Mouse (Mus musculus) embryonic facial prominence, embryonic 11.5 days (tissue): ENCODE measurements around the gene Rhbg. TPM values are rescaled to one million over a fixed set of nuclear protein-coding genes. Genes with fewer than 3 reads are reported as not detected.

Experiments used
- ATAC-seq: fragments of 200-750 bp; cut with Nextera tagmentation; replicated peaks from 2 replicates; pipeline ENCODE4 v1.8.0; 2017; ENCODE audit warnings: low read depth; ENCODE audit not compliant: insufficient number of reproducible peaks, low FRiP score, low TSS enrichment
- DNase-seq: peaks from one replicate; pipeline ENCODE4 v3.0.0-alpha.2; 2015; ENCODE audit warnings: low spot score
- H3K27ac ChIP-seq: fragments of 300-500 bp; sonication (generic); replicated peaks from 2 replicates; pipeline ENCODE4 v1.5.1; 2014; ENCODE audit warnings: mild to moderate bottlenecking, low read depth, low read length, control low read depth
- H3K27me3 ChIP-seq: fragments of 300-500 bp; sonication (generic); 2 replicates; pipeline ENCODE4 v1.6.1; 2014; ENCODE audit warnings: mild to moderate bottlenecking, low read length, moderate library complexity, mixed read lengths; ENCODE audit not compliant: control insufficient read depth, insufficient read depth
- H3K36me3 ChIP-seq: fragments of 300-500 bp; sonication (generic); replicated peaks from 2 replicates; pipeline ENCODE4 v1.6.1; 2014; ENCODE audit warnings: low read depth, mild to moderate bottlenecking, low read length, moderate library complexity, mixed read lengths; ENCODE audit not compliant: control insufficient read depth, insufficient read depth
- H3K4me1 ChIP-seq: fragments of 300-500 bp; sonication (generic); 2 replicates; pipeline ENCODE4 v1.6.1; 2014; ENCODE audit warnings: low read length, mixed read lengths; ENCODE audit not compliant: control insufficient read depth, insufficient read depth
- H3K4me2 ChIP-seq: fragments of 300-500 bp; sonication (generic); 2 replicates; pipeline ENCODE4 v1.6.1; 2014; ENCODE audit warnings: low read depth, mild to moderate bottlenecking, control low read depth, low read length, moderate library complexity
- H3K4me3 ChIP-seq: fragments of 300-500 bp; sonication (generic); 2 replicates; pipeline ENCODE4 v1.5.1; 2014; ENCODE audit warnings: low read depth, low read length, control low read depth
- H3K9ac ChIP-seq: fragments of 300-500 bp; sonication (generic); replicated peaks from 2 replicates; pipeline ENCODE4 v1.6.1; 2014; ENCODE audit warnings: mild to moderate bottlenecking, control low read depth, low read length
- H3K9me3 ChIP-seq: fragments of 300-500 bp; sonication (generic); replicated peaks from 2 replicates; pipeline ENCODE4 v1.6.1; 2016; ENCODE audit warnings: mild to moderate bottlenecking, low read length, inconsistent platforms, mixed read lengths; ENCODE audit not compliant: control insufficient read depth
- WGBS: fragments of 180-500 bp; shearing (Covaris S2); extraction: QIAGEN DNeasy Blood & Tissue Kit; methylation state at CpG from one replicate; pipeline ENCODE4 v1.1.7; 2014; 5-methylcytosine and 5-hydroxymethylcytosine counted together
- polyA plus RNA-seq: library from polyadenylated mRNA; unstranded; fragments of >200 nt; fragmentation: Nextera tagmentation; extraction: Ambion mirVana; gene quantifications from 2 replicates; pipeline ENCODE4 v1.2.1, GENCODE M21; 2014

The Rhbg gene
- polyA plus RNA-seq, 1 experiment from 2014 or later, result 0.25 TPM

GRCm38 (mm10) chr3:88208226-88208720, 46.2 kb downstream of the Rhbg start:
- no peak overlapping the region for H3K4me2 ChIP-seq
- ATAC-seq (no peak), DNase-seq (no peak)
- no peaks in the 10 kb centered on the region for H3K9me3 ChIP-seq
- no peak overlapping the region for H3K27ac ChIP-seq
- peaks cover 85% of the 10 kb centered on the region for H3K27me3 ChIP-seq
- no peak overlapping the region; the same call in 1 of the 2 replicates for H3K4me3 ChIP-seq
- no peaks in the 10 kb centered on the region for H3K36me3 ChIP-seq
- no peaks in the 10 kb centered on the region for H3K4me1 ChIP-seq
- 5% methylated on average over 3 of the region's 3 CpGs for WGBS
- peak overlapping the region; percentile 38 for H3K9ac ChIP-seq

- H3K4me2 ChIP-seq, result no peak overlapping the region
- DNase-seq (no peak), ATAC-seq (no peak)
- H3K9ac ChIP-seq, result no peak overlapping the region; the same call in 1 of the 2 replicates
- no peaks in the 10 kb centered on the region for H3K36me3 ChIP-seq
- H3K4me1 ChIP-seq, result no peaks in the 10 kb centered on the region
- H3K9me3 ChIP-seq, result no peaks in the 10 kb centered on the region
- H3K27me3 ChIP-seq, result peaks cover 86% of the 10 kb centered on the region
- no peak overlapping the region for H3K27ac ChIP-seq
- 0% methylated on average over 14 of the region's 15 CpGs for WGBS
- H3K4me3 ChIP-seq, result peak overlapping the region; percentile 13; the same call in 1 of the 2 replicates
Measured at GRCm38 (mm10) chr3:88207451-88208100, 46.9 kb downstream of the Rhbg start.

- Histone ChIP-seq H3K9ac (no peak overlapping the region), H3K4me1 (no peaks in the 10 kb centered on the region), H3K9me3 (no peaks in the 10 kb centered on the region), H3K27ac (no peak overlapping the region), H3K4me3 (no peak overlapping the region), H3K36me3 (no peaks in the 10 kb centered on the region), H3K27me3 (peaks cover 86% of the 10 kb centered on the region), H3K4me2 (no peak overlapping the region)
- ATAC-seq (peak; percentile 45), DNase-seq (no peak)
- WGBS, result under 1% methylated on average over 14 of the region's 14 CpGs
Measured at GRCm38 (mm10) chr3:88206901-88207371, 47.6 kb downstream of the Rhbg start.

GRCm38 (mm10) chr3:88206500-88206899, 48.0 kb downstream of the Rhbg start:
- DNase-seq, result no peak
- Histone ChIP-seq H3K27ac (no peak overlapping the region), H3K9me3 (no peaks in the 10 kb centered on the region), H3K4me3 (no peak overlapping the region), H3K4me1 (no peaks in the 10 kb centered on the region), H3K36me3 (no peaks in the 10 kb centered on the region), H3K9ac (no peak overlapping the region), H3K4me2 (no peak overlapping the region), H3K27me3 (peaks cover 86% of the 10 kb centered on the region)
- peak; percentile 7; the same call in 1 of the 2 replicates for ATAC-seq
- WGBS, result 9% methylated on average over 3 of the region's 3 CpGs

GRCm38 (mm10) chr3:88205563-88206491, 48.7 kb downstream of the Rhbg start:
- H3K4me1 ChIP-seq, result no peaks in the 10 kb centered on the region; the same call in 1 of the 2 replicates
- H3K4me2 ChIP-seq, result no peak overlapping the region
- no peak overlapping the region for H3K4me3 ChIP-seq
- DNase-seq (peak; percentile 48), ATAC-seq (peak; percentile 66; the same call in 1 of the 2 replicates)
- H3K9me3 ChIP-seq, result no peaks in the 10 kb centered on the region
- WGBS, result 4% methylated on average over 8 of the region's 8 CpGs
- no peaks in the 10 kb centered on the region for H3K36me3 ChIP-seq
- H3K27ac ChIP-seq, result no peak overlapping the region
- H3K9ac ChIP-seq, result no peak overlapping the region
- H3K27me3 ChIP-seq, result peaks cover 88% of the 10 kb centered on the region

- WGBS, result 8% methylated on average over 4 of the region's 4 CpGs
- Histone ChIP-seq H3K4me3 (no peak overlapping the region), H3K36me3 (no peaks in the 10 kb centered on the region), H3K4me1 (no peaks in the 10 kb centered on the region; the same call in 1 of the 2 replicates), H3K9me3 (no peaks in the 10 kb centered on the region), H3K27ac (no peak overlapping the region), H3K27me3 (peaks cover 88% of the 10 kb centered on the region), H3K9ac (no peak overlapping the region), H3K4me2 (no peak overlapping the region)
- DNase-seq, result no peak
- ATAC-seq, result no peak
Measured at GRCm38 (mm10) chr3:88205176-88205562, 49.3 kb downstream of the Rhbg start.

GRCm38 (mm10) chr3:88204751-88205150, 49.8 kb downstream of the Rhbg start:
- DNase-seq (no peak), ATAC-seq (no peak)
- Histone ChIP-seq H3K27ac (no peak overlapping the region), H3K36me3 (no peaks in the 10 kb centered on the region), H3K4me3 (no peak overlapping the region), H3K27me3 (peaks cover 87% of the 10 kb centered on the region), H3K9me3 (no peaks in the 10 kb centered on the region), H3K9ac (no peak overlapping the region), H3K4me2 (no peak overlapping the region), H3K4me1 (no peaks in the 10 kb centered on the region; the same call in 1 of the 2 replicates)
- 3% methylated on average over 1 of the region's 1 CpGs for WGBS
